8 mouse cellular contexts compared by ENCODE assay signal in genomic region chr13:23757211-23757773, GRCm38 (mm10). TPM values are rescaled to one million over a fixed set of nuclear protein-coding genes. Genes with fewer than 3 reads are reported as not detected.
DNase-seq lines count a peak whose midpoint lies in the region; ATAC-seq and TF ChIP-seq lines count a peak whose summit lies in the region.

No protein-coding gene starts in this region.

- WGBS in hindbrain, postnatal 0 days, result 1% methylated on average over 16 of the region's 23 CpGs
- under 1% methylated on average over 15 of the region's 23 CpGs for whole genome bisulfite sequencing in midbrain, embryonic 14.5 days

- peak overlapping the region; percentile 50 for H3K4me2 ChIP-seq in hindbrain, postnatal 0 days (ENCODE audit: low read depth, low read length)
- peak overlapping the region; percentile 65 for H3K4me2 ChIP-seq in midbrain, embryonic 14.5 days (ENCODE audit: low read length)

- DNase-seq in testis, postnatal 10 days (ENCODE audit: low spot score), result no peak
- peak; percentile 76 for DNase-seq in embryo, embryonic 10 days (ENCODE audit: low spot score)
- DNase-seq in hindbrain, postnatal 0 days (ENCODE audit: low spot score), result peak; percentile 33
- DNase-seq in midbrain, embryonic 14.5 days, result peak; percentile 42
- DNase-seq in layer of hippocampus, postnatal 36 days, result no peak
- DNase-seq in gastrocnemius, postnatal 14 days, result no peak
- no peak for DNase-seq in adrenal gland, postnatal 10 days

- peak overlapping the region; percentile 9; the same call in 1 of the 2 replicates for H3K9ac ChIP-seq in hindbrain, postnatal 0 days (replicated peaks; ENCODE audit: low read length)
- no peak overlapping the region; the same call in 1 of the 2 replicates for H3K9ac ChIP-seq in midbrain, embryonic 14.5 days (replicated peaks; ENCODE audit: low read length)

- H3K36me3 ChIP-seq in testis, adult 2 months (ENCODE audit: control insufficient read depth, insufficient read depth, low read length), result no peaks in the 10 kb centered on the region
- no peaks in the 10 kb centered on the region for H3K36me3 ChIP-seq in hindbrain, postnatal 0 days (ENCODE audit: insufficient read depth, low read length)
- no peaks in the 10 kb centered on the region for H3K36me3 ChIP-seq in midbrain, embryonic 14.5 days (ENCODE audit: control insufficient read depth, insufficient read depth, low read length)

- ATAC-seq in hindbrain, postnatal 0 days, result no peak; the same call in 1 of the 2 replicates
- no peak for ATAC-seq in midbrain, embryonic 14.5 days (ENCODE audit: low FRiP score, low TSS enrichment)

- peak overlapping the region; percentile 68 for H3K4me3 ChIP-seq in testis, adult 2 months (ENCODE audit: control insufficient read depth, low read depth, low read length)
- peak overlapping the region; percentile 37 for H3K4me3 ChIP-seq in hindbrain, postnatal 0 days (ENCODE audit: low read length)
- peak overlapping the region; percentile 30 for H3K4me3 ChIP-seq in midbrain, embryonic 14.5 days (replicated peaks; ENCODE audit: low read depth, low read length)

- intact Hi-C loops in gastrocnemius, postnatal 14 days (cut with DNase I; ENCODE audit: low total_unique reads), result no loop called here

- peaks cover 4% of the 10 kb centered on the region; the same call in 1 of the 2 replicates for H3K4me1 ChIP-seq in testis, adult 2 months (ENCODE audit: control insufficient read depth, insufficient read depth, low read length)
- H3K4me1 ChIP-seq in hindbrain, postnatal 0 days (ENCODE audit: insufficient read depth, low read length), result no peaks in the 10 kb centered on the region
- peaks cover 13% of the 10 kb centered on the region for H3K4me1 ChIP-seq in midbrain, embryonic 14.5 days (ENCODE audit: control insufficient read depth, insufficient read depth, low read length)

- no peak for TF ChIP-seq POLR2A in testis, adult 2 months (IDR thresholded peaks at IDR 0.05; ENCODE audit: control insufficient read depth, low read depth, low read length)

- H3K27me3 ChIP-seq in testis, adult 2 months (ENCODE audit: control insufficient read depth, insufficient read depth, low read length), result no peaks in the 10 kb centered on the region
- no peaks in the 10 kb centered on the region for H3K27me3 ChIP-seq in hindbrain, postnatal 0 days (ENCODE audit: insufficient read depth, low read length)
- no peaks in the 10 kb centered on the region for H3K27me3 ChIP-seq in midbrain, embryonic 14.5 days (ENCODE audit: control insufficient read depth, insufficient read depth, low read length)

- peak overlapping the region; percentile 81 for H3K27ac ChIP-seq in testis, adult 2 months (ENCODE audit: control insufficient read depth, insufficient read depth, low read depth, low read length)
- H3K27ac ChIP-seq in hindbrain, postnatal 0 days, result peak overlapping the region; percentile 80
- peak overlapping the region; percentile 65 for H3K27ac ChIP-seq in midbrain, embryonic 14.5 days (replicated peaks; ENCODE audit: low read depth, low read length)

- H3K9me3 ChIP-seq in hindbrain, postnatal 0 days (ENCODE audit: low read length), result no peaks in the 10 kb centered on the region
- no peaks in the 10 kb centered on the region for H3K9me3 ChIP-seq in midbrain, embryonic 14.5 days (ENCODE audit: control insufficient read depth, low read length)

- no peak for TF ChIP-seq CTCF in testis, adult 2 months (IDR thresholded peaks at IDR 0.05; ENCODE audit: control insufficient read depth, insufficient read depth, insufficient replicate concordance, low read depth, low read length)
- no peak for TF ChIP-seq CTCF in hindbrain, postnatal 0 days (IDR thresholded peaks at IDR 0.05; ENCODE audit: low read depth)

RNA-seq across cellular contexts. Expression of gene Hist1h4b, which starts 0.5 kb away (rescaled TPM):
- 2.4 and 2.5 TPM in 2 replicates for polyA plus RNA-seq in testis, adult 2 months (2012; rRNA removed)
- 334 and 514 TPM in 2 replicates for total RNA-seq in hindbrain, postnatal 0 days (2014; rRNA removed)
- 1.3 and 2.8 TPM in 2 replicates for polyA plus RNA-seq in hindbrain, postnatal 0 days (2015; fragmentation: Nextera tagmentation; extraction: Ambion mirVana)
- polyA plus RNA-seq in midbrain, embryonic 14.5 days (2014; fragmentation: Nextera tagmentation; extraction: Ambion mirVana), result 2.8 and 5.0 TPM in 2 replicates
- 10 to 100 TPM; 83.9 to 89.6 TPM for total RNA-seq in layer of hippocampus, postnatal 36 days (2021)
- 10 to 100 TPM; 56.8 to 62.2 TPM for total RNA-seq in gastrocnemius, postnatal 14 days (2021)
- 100 to 1,000 TPM; 282 to 291 TPM for total RNA-seq in adrenal gland, postnatal 10 days (2021)

RNA-seq across cellular contexts. Expression of gene Hist1h4a, which starts 3.7 kb away (rescaled TPM):
- 83.8 and 94.1 TPM in 2 replicates for polyA plus RNA-seq in testis, adult 2 months (2012; rRNA removed)
- 789 and 958 TPM in 2 replicates for total RNA-seq in hindbrain, postnatal 0 days (2014; rRNA removed)
- polyA plus RNA-seq in hindbrain, postnatal 0 days (2015; fragmentation: Nextera tagmentation; extraction: Ambion mirVana), result 0.53 TPM in 1 of 2 replicates, not detected in the other
- polyA plus RNA-seq in midbrain, embryonic 14.5 days (2014; fragmentation: Nextera tagmentation; extraction: Ambion mirVana), result 0.47 and 1.1 TPM in 2 replicates
- total RNA-seq in layer of hippocampus, postnatal 36 days (2021), result 10 to 100 TPM; 35.4 to 47.1 TPM
- 10 to 100 TPM; 55.4 to 68.5 TPM for total RNA-seq in gastrocnemius, postnatal 14 days (2021)
- 100 to 1,000 TPM; 238 to 251 TPM for total RNA-seq in adrenal gland, postnatal 10 days (2021)

RNA-seq across cellular contexts. Expression of gene Hist1h3a, which starts 4.9 kb away (rescaled TPM):
- 29.4 and 33.4 TPM in 2 replicates for polyA plus RNA-seq in testis, adult 2 months (2012; rRNA removed)
- 2,055 and 2,536 TPM in 2 replicates for total RNA-seq in hindbrain, postnatal 0 days (2014; rRNA removed)
- polyA plus RNA-seq in hindbrain, postnatal 0 days (2015; fragmentation: Nextera tagmentation; extraction: Ambion mirVana), result 1.5 and 2.1 TPM in 2 replicates
- 2.2 TPM in 2 replicates for polyA plus RNA-seq in midbrain, embryonic 14.5 days (2014; fragmentation: Nextera tagmentation; extraction: Ambion mirVana)
- total RNA-seq in layer of hippocampus, postnatal 36 days (2021), result 10 to 100 TPM; 37.3 to 46.3 TPM
- total RNA-seq in gastrocnemius, postnatal 14 days (2021), result 10 to 100 TPM; 70.9 to 73.7 TPM
- total RNA-seq in adrenal gland, postnatal 10 days (2021), result 100 to 1,000 TPM; 258 to 301 TPM

RNA-seq across cellular contexts. Expression of gene Hist1h3b, which starts 5.2 kb away (rescaled TPM):
- 4.2 and 4.7 TPM in 2 replicates for polyA plus RNA-seq in testis, adult 2 months (2012; rRNA removed)
- total RNA-seq in hindbrain, postnatal 0 days (2014; rRNA removed), result 956 and 1,079 TPM in 2 replicates
- 2.6 and 3.2 TPM in 2 replicates for polyA plus RNA-seq in hindbrain, postnatal 0 days (2015; fragmentation: Nextera tagmentation; extraction: Ambion mirVana)
- 3.5 and 4.0 TPM in 2 replicates for polyA plus RNA-seq in midbrain, embryonic 14.5 days (2014; fragmentation: Nextera tagmentation; extraction: Ambion mirVana)
- 10 to 100 TPM; 15.0 to 21.4 TPM for total RNA-seq in layer of hippocampus, postnatal 36 days (2021)
- total RNA-seq in gastrocnemius, postnatal 14 days (2021), result 10 to 100 TPM; 86.8 to 91.4 TPM
- total RNA-seq in adrenal gland, postnatal 10 days (2021), result 100 to 1,000 TPM; 390 to 424 TPM

RNA-seq across cellular contexts. Expression of gene Hist1h1a, which starts 6.2 kb away (rescaled TPM):
- polyA plus RNA-seq in testis, adult 2 months (2012; rRNA removed), result 2.9 and 4.3 TPM in 2 replicates
- total RNA-seq in hindbrain, postnatal 0 days (2014; rRNA removed), result 223 and 241 TPM in 2 replicates
- polyA plus RNA-seq in hindbrain, postnatal 0 days (2015; fragmentation: Nextera tagmentation; extraction: Ambion mirVana), result 0.59 and 0.61 TPM in 2 replicates
- polyA plus RNA-seq in midbrain, embryonic 14.5 days (2014; fragmentation: Nextera tagmentation; extraction: Ambion mirVana), result 0.93 TPM in 1 of 2 replicates, not detected in the other
- total RNA-seq in layer of hippocampus, postnatal 36 days (2021), result 10 to 100 TPM; 17.0 to 19.5 TPM
- 10 to 100 TPM; 45.7 to 47.5 TPM for total RNA-seq in gastrocnemius, postnatal 14 days (2021)
- total RNA-seq in adrenal gland, postnatal 10 days (2021), result 100 to 1,000 TPM; 231 to 274 TPM

Comparison
In these comparisons a context has a peak if more than half of its experiments do, and no peak if none do; other contexts are left out.
1. DNase-seq: peak in embryo, embryonic 10 days (single experiment), hindbrain, postnatal 0 days (single experiment) and midbrain, embryonic 14.5 days (single experiment); none in testis, postnatal 10 days (single experiment), layer of hippocampus, postnatal 36 days (0 of 2), gastrocnemius, postnatal 14 days (single experiment) and adrenal gland, postnatal 10 days (single experiment).
2. Peak in every context shown above with its lines, with median percentiles within 50 percentile points of each other: H3K27ac ChIP-seq and H3K4me3 ChIP-seq.